Mouse (Mus musculus): ENCODE data around the gene Plekhn1. TPM values are rescaled to one million over a fixed set of nuclear protein-coding genes. Genes with fewer than 3 reads are reported as not detected.

The Plekhn1 gene
- polyA plus RNA-seq, 1 experiment from 2014 or later: 27.2 TPM

GRCm38 (mm10) chr4:156209963-156210635, 24.6 kb downstream of the Plekhn1 start:
- 79% methylated on average over 13 of the region's 13 CpGs for WGBS
- Histone ChIP-seq H3K4me2 (no peak overlapping the region), H3K4me1 (peaks cover 3% of the 10 kb centered on the region; the same call in 1 of the 2 replicates), H3K36me3 (no peaks in the 10 kb centered on the region), H3K27ac (replicated peaks) (no peak overlapping the region), H3K9ac (replicated peaks) (no peak overlapping the region), H3K9me3 (replicated peaks) (no peaks in the 10 kb centered on the region), H3K4me3 (replicated peaks) (no peak overlapping the region), H3K27me3 (replicated peaks) (peaks cover 3% of the 10 kb centered on the region; the same call in 1 of the 2 replicates)
- no peak for ATAC-seq (ENCODE audit: low FRiP score)

DNA sequence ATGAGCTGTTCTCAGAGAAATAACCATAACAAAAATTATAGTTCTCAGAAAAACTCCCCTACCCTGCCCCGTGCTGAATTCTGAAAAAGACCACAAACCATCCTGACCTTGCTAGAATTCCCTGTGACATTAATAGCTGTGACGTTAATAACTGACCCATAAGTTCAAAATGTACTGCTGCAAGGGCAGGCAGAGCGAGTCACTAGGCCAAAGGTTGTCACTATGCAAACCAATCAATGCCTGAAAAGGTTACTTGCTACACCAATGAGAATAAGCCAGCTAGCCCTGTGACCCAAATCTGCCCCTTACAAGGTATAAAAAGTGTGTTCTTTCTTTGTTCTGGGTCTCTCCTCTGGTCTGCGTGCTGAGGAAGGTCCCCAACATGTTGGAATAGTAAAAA, 25.8 kb downstream of the Plekhn1 start:
- peaks cover 10% of the 10 kb centered on the region; the same call in 1 of the 2 replicates for H3K27me3 ChIP-seq (replicated peaks)
- ATAC-seq (ENCODE audit: low FRiP score): no peak
- H3K4me2 ChIP-seq: no peak overlapping the region
- no peak overlapping the region for H3K9ac ChIP-seq (replicated peaks)
- no peaks in the 10 kb centered on the region for H3K9me3 ChIP-seq (replicated peaks)
- no peak overlapping the region for H3K4me3 ChIP-seq (replicated peaks)
- 92% methylated on average over 4 of the region's 4 CpGs for WGBS
- H3K27ac ChIP-seq (replicated peaks): no peak overlapping the region
- H3K4me1 ChIP-seq: peaks cover 7% of the 10 kb centered on the region
- no peaks in the 10 kb centered on the region for H3K36me3 ChIP-seq

GRCm38 (mm10) chr4:156203413-156204131, 31.1 kb downstream of the Plekhn1 start:
- Histone ChIP-seq H3K4me3 (replicated peaks) (peak overlapping the region; percentile 52), H3K9me3 (replicated peaks) (no peaks in the 10 kb centered on the region), H3K9ac (replicated peaks) (peak overlapping the region; percentile 68), H3K4me2 (peak overlapping the region; percentile 87), H3K4me1 (peaks cover 23% of the 10 kb centered on the region), H3K36me3 (no peaks in the 10 kb centered on the region), H3K27ac (replicated peaks) (peak overlapping the region; percentile 73), H3K27me3 (replicated peaks) (peaks cover 11% of the 10 kb centered on the region)
- ATAC-seq (ENCODE audit: low FRiP score): peak; percentile 46
- under 1% methylated on average over 49 of the region's 49 CpGs for WGBS

DNA sequence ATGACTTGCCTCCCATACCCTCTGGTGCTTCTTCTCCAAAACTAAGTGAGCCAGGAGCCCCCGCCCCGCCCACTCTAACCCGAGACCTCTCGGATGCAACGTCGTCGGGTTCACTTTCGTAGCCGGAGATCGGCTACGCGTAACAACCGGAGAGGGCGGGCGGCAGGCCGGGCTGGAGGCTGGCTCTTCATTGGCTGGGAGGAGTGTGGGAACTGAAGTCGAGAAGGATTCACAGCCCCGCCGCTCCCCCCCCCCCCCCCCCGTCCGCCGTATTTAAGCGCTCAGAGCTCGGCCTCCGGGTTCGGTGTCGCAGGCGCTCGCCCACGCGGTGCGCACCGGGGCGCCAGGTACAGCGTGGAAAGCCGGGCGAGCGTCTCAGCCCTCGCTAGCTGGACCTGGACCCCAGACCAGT, 31.6 kb downstream of the Plekhn1 start, which contains the start of gene AW011738:
AW011738 (plus strand) TSS at position 304 of the 412 bp plus-strand sequence.
- ATAC-seq (ENCODE audit: low FRiP score): peak; percentile 74
- Histone ChIP-seq H3K27ac (replicated peaks) (peak within 1 kb of the TSS; percentile 77), H3K9me3 (replicated peaks) (no peaks in the 10 kb centered on the region), H3K4me2 (peak within 1 kb of the TSS; percentile 87), H3K4me1 (peaks cover 23% of the 10 kb centered on the region), H3K36me3 (no peaks in the 10 kb centered on the region), H3K9ac (replicated peaks) (peak within 1 kb of the TSS; percentile 68), H3K4me3 (replicated peaks) (peak within 1 kb of the TSS; percentile 52), H3K27me3 (replicated peaks) (peaks cover 11% of the 10 kb centered on the region)
- under 1% methylated on average over 36 of the region's 39 CpGs for WGBS

GRCm38 (mm10) chr4:156202462-156202893, 32.2 kb downstream of the Plekhn1 start:
- H3K9me3 ChIP-seq (replicated peaks): no peaks in the 10 kb centered on the region
- H3K36me3 ChIP-seq: no peaks in the 10 kb centered on the region
- H3K4me1 ChIP-seq: peaks cover 26% of the 10 kb centered on the region
- 50% methylated on average over 12 of the region's 12 CpGs for WGBS
- no peak for ATAC-seq (ENCODE audit: low FRiP score)
- peak overlapping the region; percentile 87 for H3K4me2 ChIP-seq
- H3K4me3 ChIP-seq (replicated peaks): peak overlapping the region; percentile 52
- H3K9ac ChIP-seq (replicated peaks): peak overlapping the region; percentile 68
- peaks cover 11% of the 10 kb centered on the region for H3K27me3 ChIP-seq (replicated peaks)
- peak overlapping the region; percentile 77 for H3K27ac ChIP-seq (replicated peaks)

DNA sequence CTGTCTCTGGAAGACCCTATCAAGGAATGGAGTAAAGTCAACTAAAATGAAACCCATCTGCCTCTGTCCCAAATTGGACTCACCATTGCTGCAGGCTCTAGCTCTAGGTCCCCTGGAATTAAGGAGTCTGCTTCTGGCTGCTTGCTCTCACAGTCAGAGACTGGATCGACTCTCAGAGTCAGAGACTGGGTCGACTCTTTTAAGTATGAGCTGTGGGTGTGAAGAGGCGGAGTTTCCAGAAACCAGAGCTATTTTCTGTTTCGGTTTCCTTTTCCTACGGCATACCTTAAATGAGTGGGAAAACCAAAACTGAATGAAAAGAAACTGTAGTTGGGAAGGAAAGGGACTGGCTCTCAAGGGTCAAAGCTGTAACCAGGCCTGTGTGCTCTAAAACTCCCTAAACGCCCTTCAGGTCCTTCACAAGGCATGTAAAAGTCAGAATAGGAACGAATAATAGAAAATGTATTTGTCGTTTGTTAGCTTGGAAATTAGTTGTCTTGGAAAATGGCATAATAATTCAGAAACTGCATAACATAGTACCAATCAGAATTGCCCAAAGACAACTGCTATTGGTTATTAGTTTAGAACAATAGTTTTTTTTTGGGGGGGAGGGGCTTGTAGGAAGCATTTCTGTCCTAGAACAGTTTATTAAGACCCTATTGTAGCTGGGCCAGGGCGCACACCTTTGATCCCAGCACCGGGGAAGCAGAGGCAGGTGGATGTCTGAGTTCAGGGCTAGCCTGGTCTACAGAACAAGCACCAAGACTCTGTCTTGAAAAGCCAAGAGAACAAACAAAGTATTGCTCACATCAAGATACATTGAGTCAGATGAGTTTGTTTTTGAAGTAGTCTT, 33.8 kb downstream of the Plekhn1 start, which contains the start of gene Isg15:
Isg15 (minus strand) TSS at position 196 of the 853 bp plus-strand sequence.
- Histone ChIP-seq H3K4me3 (replicated peaks) (no peak within 1 kb of the TSS), H3K9ac (replicated peaks) (no peak within 1 kb of the TSS), H3K4me1 (peaks cover 33% of the 10 kb centered on the region), H3K9me3 (replicated peaks) (no peaks in the 10 kb centered on the region), H3K4me2 (no peak within 1 kb of the TSS), H3K27ac (replicated peaks) (no peak within 1 kb of the TSS), H3K36me3 (no peaks in the 10 kb centered on the region), H3K27me3 (replicated peaks) (peaks cover 11% of the 10 kb centered on the region)
- 62% methylated on average over 10 of the region's 10 CpGs for WGBS
- no peak for ATAC-seq (ENCODE audit: low FRiP score)

DNA sequence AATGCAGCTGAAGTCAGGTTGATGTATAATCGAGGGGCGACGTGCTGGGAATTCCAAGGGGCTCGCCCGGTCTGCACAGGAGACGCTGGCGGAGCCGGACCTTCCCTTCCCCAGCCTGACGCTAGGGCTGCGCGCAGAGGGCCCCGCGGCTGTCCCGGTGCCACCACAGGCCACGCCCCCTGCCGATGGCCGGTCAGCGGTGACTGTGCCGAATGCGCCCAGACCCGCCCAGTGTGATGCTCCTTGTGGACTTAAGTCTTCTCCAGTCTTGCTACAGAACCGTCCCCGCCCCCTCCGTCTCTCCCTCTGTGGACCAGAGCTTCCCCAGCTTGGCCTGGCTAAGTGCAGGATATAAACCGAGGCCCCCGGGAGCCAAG, 36.8 kb downstream of the Plekhn1 start:
- no peaks in the 10 kb centered on the region for H3K36me3 ChIP-seq
- peak overlapping the region; percentile 62 for H3K9ac ChIP-seq (replicated peaks)
- peak overlapping the region; percentile 89 for H3K4me2 ChIP-seq
- 0% methylated on average over 24 of the region's 26 CpGs for whole genome bisulfite sequencing
- H3K27me3 ChIP-seq (replicated peaks): no peaks in the 10 kb centered on the region; the same call in 1 of the 2 replicates
- H3K27ac ChIP-seq (replicated peaks): peak overlapping the region; percentile 95
- H3K4me3 ChIP-seq (replicated peaks): peak overlapping the region; percentile 81
- peaks cover 47% of the 10 kb centered on the region for H3K4me1 ChIP-seq
- no peaks in the 10 kb centered on the region for H3K9me3 ChIP-seq (replicated peaks)
- peak; percentile 92 for ATAC-seq (ENCODE audit: low FRiP score)

DNA sequence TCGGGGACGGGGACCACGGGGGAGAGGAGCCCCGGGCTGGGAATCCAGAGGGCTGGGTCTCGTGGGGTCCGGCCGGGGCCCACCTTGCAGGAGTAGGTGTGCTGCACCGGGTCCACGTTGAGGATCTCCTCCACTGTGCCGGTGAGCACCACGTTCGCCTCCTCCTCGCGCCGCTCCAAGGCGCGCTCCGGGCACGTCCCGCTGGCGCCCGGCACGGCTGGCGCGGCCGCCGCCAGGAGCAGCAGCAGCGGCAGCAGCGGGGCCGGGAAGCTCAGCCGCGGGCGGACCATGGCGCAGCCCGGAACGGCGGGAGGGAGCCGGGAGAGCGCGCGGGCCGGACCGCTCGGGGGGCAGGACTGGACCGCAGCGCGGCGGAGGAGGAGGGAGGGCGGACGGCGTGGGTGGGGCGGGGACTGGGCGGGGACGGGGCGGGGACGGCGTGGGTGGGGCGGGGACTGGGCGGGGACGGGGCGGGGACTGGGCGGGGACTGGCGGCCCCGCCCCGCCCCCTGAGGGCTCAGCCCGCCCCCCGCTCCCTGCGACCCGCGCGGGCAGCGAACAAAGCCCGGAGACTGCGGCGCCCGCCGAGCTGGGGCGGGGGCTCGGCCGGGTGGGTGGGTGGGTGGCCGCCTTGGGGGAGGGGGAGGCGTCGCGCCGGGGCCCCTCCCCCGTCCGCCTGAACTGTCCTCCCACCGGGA, 37.4 kb downstream of the Plekhn1 start, which contains the start of gene Agrn:
Agrn (minus strand) TSS at position 358 of the 698 bp plus-strand sequence.
- Histone ChIP-seq H3K4me3 (replicated peaks) (peak within 1 kb of the TSS; percentile 81), H3K27ac (replicated peaks) (peak within 1 kb of the TSS; percentile 95), H3K36me3 (no peaks in the 10 kb centered on the region; the same call in 1 of the 2 replicates), H3K9ac (replicated peaks) (peak within 1 kb of the TSS; percentile 94), H3K27me3 (replicated peaks) (no peaks in the 10 kb centered on the region; the same call in 1 of the 2 replicates), H3K9me3 (replicated peaks) (no peaks in the 10 kb centered on the region), H3K4me1 (peaks cover 47% of the 10 kb centered on the region), H3K4me2 (peak within 1 kb of the TSS; percentile 89)
- ATAC-seq (ENCODE audit: low FRiP score): peak; percentile 84
- 2% methylated on average over 18 of the region's 88 CpGs for WGBS

GRCm38 (mm10) chr4:156195927-156196870, 38.5 kb downstream of the Plekhn1 start:
- no peak for ATAC-seq (ENCODE audit: low FRiP score)
- Histone ChIP-seq H3K27ac (replicated peaks) (peak overlapping the region; percentile 84), H3K36me3 (peaks cover 9% of the 10 kb centered on the region), H3K4me2 (peak overlapping the region; percentile 89), H3K9me3 (replicated peaks) (no peaks in the 10 kb centered on the region), H3K27me3 (replicated peaks) (no peaks in the 10 kb centered on the region), H3K9ac (replicated peaks) (peak overlapping the region; percentile 94), H3K4me3 (replicated peaks) (peak overlapping the region; percentile 81), H3K4me1 (peaks cover 52% of the 10 kb centered on the region)
- 5% methylated on average over 35 of the region's 35 CpGs for WGBS

- Histone ChIP-seq H3K27me3 (replicated peaks) (no peaks in the 10 kb centered on the region), H3K27ac (replicated peaks) (no peak overlapping the region), H3K36me3 (peaks cover 21% of the 10 kb centered on the region), H3K4me1 (peaks cover 69% of the 10 kb centered on the region), H3K9ac (replicated peaks) (no peak overlapping the region; the same call in 1 of the 2 replicates), H3K4me2 (peak overlapping the region; percentile 89), H3K9me3 (replicated peaks) (no peaks in the 10 kb centered on the region), H3K4me3 (replicated peaks) (no peak overlapping the region)
- ATAC-seq (ENCODE audit: low FRiP score): no peak
- WGBS: 34% methylated on average over 6 of the region's 6 CpGs
Measured at GRCm38 (mm10) chr4:156194346-156194745, 40.3 kb downstream of the Plekhn1 start.

All from neural tube, embryonic 15.5 days (tissue).